Comparison of ENCODE assay signal across 18 mouse cellular contexts in the genomic region with DNA sequence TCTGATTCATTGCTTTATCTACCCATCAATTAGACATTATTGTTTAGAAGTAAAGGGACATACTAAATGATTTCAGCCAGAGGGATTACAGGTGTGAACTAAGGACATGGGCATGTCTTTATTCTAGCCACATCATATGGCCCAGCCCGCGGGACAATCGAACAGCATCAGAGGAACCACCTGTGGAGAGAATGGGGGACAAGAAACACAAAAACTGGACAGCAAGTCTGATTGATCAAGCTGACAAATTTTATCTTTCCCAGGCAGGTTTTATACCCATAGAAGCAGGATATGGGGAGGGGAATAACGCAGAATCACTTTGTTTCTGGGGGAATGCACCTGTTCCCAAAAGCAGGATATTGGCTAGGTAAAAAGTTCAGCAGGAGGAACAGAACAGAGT.
DNase-seq lines count a peak whose midpoint lies in the region; ATAC-seq and TF ChIP-seq lines count a peak whose summit lies in the region.
"Had no signal": no experiment of that assay in that cellular context is flagged by ENCODE, and none has a peak within 500 bp of the region (broad histone marks: within the 10 kb centered on the region; RNA-seq: fewer than 3 reads in every experiment).

No protein-coding gene starts in this region.

- H3K36me3 ChIP-seq in midbrain, embryonic 14.5 days (ENCODE audit: control insufficient read depth, insufficient read depth, low read length) = no peaks in the 10 kb centered on the region
- H3K36me3 ChIP-seq in midbrain, embryonic 16.5 days (ENCODE audit: control insufficient read depth, insufficient read depth, low read length) = no peaks in the 10 kb centered on the region
- H3K36me3 ChIP-seq: heart, embryonic 12.5 days; intestine, embryonic 15.5 days; kidney, embryonic 15.5 days; limb, embryonic 15.5 days; midbrain, embryonic 12.5 days; stomach, embryonic 15.5 days had no signal

- no peaks in the 10 kb centered on the region for H3K27me3 ChIP-seq in midbrain, embryonic 14.5 days (ENCODE audit: control insufficient read depth, insufficient read depth, low read length)
- H3K27me3 ChIP-seq in midbrain, embryonic 16.5 days (ENCODE audit: control insufficient read depth, insufficient read depth, low read depth, low read length) = no peaks in the 10 kb centered on the region
- H3K27me3 ChIP-seq: heart, embryonic 12.5 days; intestine, embryonic 15.5 days; kidney, embryonic 15.5 days; limb, embryonic 15.5 days; midbrain, embryonic 12.5 days; stomach, embryonic 15.5 days had no signal

- 93% methylated on average over 4 of the region's 4 CpGs for WGBS in midbrain, embryonic 14.5 days
- 93% methylated on average over 4 of the region's 4 CpGs for WGBS in midbrain, embryonic 16.5 days

- TF ChIP-seq CTCF in gastrocnemius, adult 2 months (IDR thresholded peaks at IDR 0.05) = no peak

- peak; percentile 8 for DNase-seq in embryo, embryonic 10 days (ENCODE audit: low spot score)
- DNase-seq in embryo, embryonic 9.5 days (ENCODE audit: extremely low spot score) = no peak
- DNase-seq in midbrain, embryonic 14.5 days = peak; percentile 61
- peak; percentile 14 for DNase-seq in embryo, embryonic 10.5 days (ENCODE audit: low spot score)
- DNase-seq in retina, postnatal 7 days (ENCODE audit: low read depth, low spot score) = peak; percentile 2
- no peak for DNase-seq in gastrocnemius, adult 2 months
- DNase-seq in adrenal gland, adult 18-20 months (ENCODE audit: low spot score in 2 of 2) = no peak
- DNase-seq: adrenal gland, postnatal 14 days; cerebellum, adult 2 months; liver, postnatal 0 days; lung, postnatal 36 days had no signal

- no peaks in the 10 kb centered on the region for H3K4me1 ChIP-seq in midbrain, embryonic 14.5 days (ENCODE audit: control insufficient read depth, insufficient read depth, low read length)
- H3K4me1 ChIP-seq in midbrain, embryonic 16.5 days (ENCODE audit: control insufficient read depth, insufficient read depth, low read length) = no peaks in the 10 kb centered on the region
- H3K4me1 ChIP-seq: heart, embryonic 12.5 days; intestine, embryonic 15.5 days; kidney, embryonic 15.5 days; limb, embryonic 15.5 days; midbrain, embryonic 12.5 days; stomach, embryonic 15.5 days had no signal

- intact Hi-C loops in gastrocnemius, adult 2 months (cut with DNase I) = no loop called here

- ATAC-seq in midbrain, embryonic 14.5 days (ENCODE audit: low FRiP score, low TSS enrichment) = no peak
- ATAC-seq in midbrain, embryonic 16.5 days = no peak
- ATAC-seq: intestine, embryonic 15.5 days; liver, postnatal 0 days had no signal

- H3K9me3 ChIP-seq in midbrain, embryonic 14.5 days (ENCODE audit: control insufficient read depth, low read length) = no peaks in the 10 kb centered on the region; the same call in 1 of the 2 replicates
- no peaks in the 10 kb centered on the region for H3K9me3 ChIP-seq in midbrain, embryonic 16.5 days (replicated peaks; ENCODE audit: control insufficient read depth, low read length, poor library complexity, severe bottlenecking)
- H3K9me3 ChIP-seq: intestine, embryonic 15.5 days; kidney, embryonic 15.5 days; limb, embryonic 15.5 days; stomach, embryonic 15.5 days had no signal

- H3K27ac ChIP-seq in midbrain, embryonic 14.5 days (replicated peaks; ENCODE audit: low read depth, low read length) = no peak overlapping the region
- no peak overlapping the region for H3K27ac ChIP-seq in midbrain, embryonic 16.5 days (ENCODE audit: low read length)
- no peak overlapping the region for H3K27ac ChIP-seq in gastrocnemius, adult 2 months
- H3K27ac ChIP-seq: intestine, embryonic 15.5 days; kidney, embryonic 15.5 days; limb, embryonic 15.5 days; midbrain, embryonic 12.5 days; stomach, embryonic 15.5 days had no signal

- H3K4me3 ChIP-seq in midbrain, embryonic 14.5 days (replicated peaks; ENCODE audit: low read depth, low read length) = no peak overlapping the region
- no peak overlapping the region for H3K4me3 ChIP-seq in midbrain, embryonic 16.5 days (ENCODE audit: low read depth, low read length)
- no peak overlapping the region for H3K4me3 ChIP-seq in gastrocnemius, adult 2 months
- H3K4me3 ChIP-seq: heart, embryonic 12.5 days; intestine, embryonic 15.5 days; kidney, embryonic 15.5 days; limb, embryonic 15.5 days; midbrain, embryonic 12.5 days; stomach, embryonic 15.5 days had no signal

- no peak overlapping the region for H3K4me2 ChIP-seq in midbrain, embryonic 14.5 days (ENCODE audit: low read length)
- no peak overlapping the region for H3K4me2 ChIP-seq in midbrain, embryonic 16.5 days (ENCODE audit: low read length)
- H3K4me2 ChIP-seq: heart, embryonic 12.5 days; intestine, embryonic 15.5 days; kidney, embryonic 15.5 days; limb, embryonic 15.5 days; midbrain, embryonic 12.5 days; stomach, embryonic 15.5 days had no signal

- H3K9ac ChIP-seq in midbrain, embryonic 14.5 days (replicated peaks; ENCODE audit: low read length) = no peak overlapping the region
- H3K9ac ChIP-seq in midbrain, embryonic 16.5 days (ENCODE audit: low read depth, low read length) = no peak overlapping the region
- H3K9ac ChIP-seq: heart, embryonic 12.5 days; intestine, embryonic 15.5 days; kidney, embryonic 15.5 days; limb, embryonic 15.5 days; liver, postnatal 0 days; midbrain, embryonic 12.5 days; stomach, embryonic 15.5 days had no signal

Comparison
In these comparisons a context has a peak if more than half of its experiments do, and no peak if none do; other contexts are left out.
1. DNase-seq: peak in embryo, embryonic 10 days (single experiment), midbrain, embryonic 14.5 days (single experiment), embryo, embryonic 10.5 days (single experiment) and retina, postnatal 7 days (single experiment); none in embryo, embryonic 9.5 days (single experiment), gastrocnemius, adult 2 months (single experiment) and adrenal gland, adult 18-20 months (0 of 2).